Mouse (Mus musculus) MEL (cell line): ENCODE results near the gene Arglu1. TPM values are rescaled to one million over a fixed set of nuclear protein-coding genes. Genes with fewer than 3 reads are reported as not detected.

Source experiments
- DNase-seq: peaks from one replicate; pipeline ENCODE4 v3.0.0; 2011; ENCODE audit warnings: low read depth, low spot score
- H3K27ac ChIP-seq: 2 replicates; pipeline ENCODE4 v1.5.1; 2012; ENCODE audit warnings: low read depth, mild to moderate bottlenecking, control low read depth, low read length, moderate library complexity; ENCODE audit not compliant: control insufficient read depth
- H3K27me3 ChIP-seq, 2 experiments: fragments of 150-350 bp in 1 of 2; sonication (generic) in 1 of 2; 2 replicates each; pipeline ENCODE4 v1.6.1; 2012; ENCODE audit warnings: low read length in 2 of 2, mild to moderate bottlenecking in 2 of 2, improper control_type of control experiment in 1 of 2, moderate library complexity in 1 of 2; ENCODE audit not compliant: insufficient read depth in 2 of 2, control insufficient read depth in 1 of 2
- H3K36me3 ChIP-seq, 2 experiments: 2 replicates each; pipeline ENCODE4 v1.6.1; 2012 to 2014; ENCODE audit warnings: low read length in 2 of 2, improper control_type of control experiment in 1 of 2, inconsistent platforms in 1 of 2, mild to moderate bottlenecking in 1 of 2; ENCODE audit not compliant: insufficient read depth in 2 of 2, control insufficient read depth in 1 of 2
- H3K4me1 ChIP-seq, 2 experiments: fragments of 150-350 bp in 1 of 2; sonication (generic) in 1 of 2; 2 replicates each; pipeline ENCODE4 v1.6.1; 2012; ENCODE audit warnings: low read length in 2 of 2, improper control_type of control experiment in 1 of 2, mild to moderate bottlenecking in 1 of 2; ENCODE audit not compliant: insufficient read depth in 2 of 2, control insufficient read depth in 1 of 2
- H3K4me3 ChIP-seq, 2 experiments: fragments of 150-350 bp in 1 of 2; sonication (generic) in 1 of 2; 2 replicates each; pipeline ENCODE4 v1.5.1; 2012; ENCODE audit warnings: low read depth in 2 of 2, low read length in 2 of 2, mild to moderate bottlenecking in 2 of 2, moderate library complexity in 2 of 2, control low read depth in 1 of 2, improper control_type of control experiment in 1 of 2; ENCODE audit not compliant: control insufficient read depth in 1 of 2, insufficient read depth in 1 of 2
- H3K79me2 ChIP-seq: 2 replicates; pipeline ENCODE4 v1.6.1; 2012; ENCODE audit warnings: mild to moderate bottlenecking, low read length, moderate library complexity; ENCODE audit not compliant: control insufficient read depth, poor library complexity, insufficient read depth
- H3K9ac ChIP-seq: 2 replicates; pipeline ENCODE4 v1.6.1; 2012; ENCODE audit warnings: low read depth, mild to moderate bottlenecking, control low read depth, low read length, moderate library complexity; ENCODE audit not compliant: control insufficient read depth, poor library complexity, severe bottlenecking
- H3K9me3 ChIP-seq: fragments of 150-350 bp; sonication (generic); replicated peaks from 2 replicates; pipeline ENCODE4 v1.6.1; 2012; ENCODE audit warnings: mild to moderate bottlenecking, low read length, improper control_type of control experiment, moderate library complexity; ENCODE audit not compliant: insufficient read depth
- BHLHE40 ChIP-seq: IDR thresholded peaks from 2 replicates; pipeline ENCODE4 v1.6.1; 2012; ENCODE audit warnings: low read depth, mild to moderate bottlenecking, inconsistent platforms, low read length, improper control_type of control experiment, borderline replicate concordance
- CHD1 ChIP-seq: IDR thresholded peaks from 2 replicates; pipeline ENCODE4 v1.6.1; 2012; ENCODE audit warnings: low read depth, mild to moderate bottlenecking, inconsistent platforms, low read length, improper control_type of control experiment
- CHD2 ChIP-seq: IDR thresholded peaks from 2 replicates; pipeline ENCODE4 v1.6.1; 2011; ENCODE audit warnings: low read length, improper control_type of control experiment
- ETS1 ChIP-seq: IDR thresholded peaks from 2 replicates; pipeline ENCODE4 v1.6.1; 2012; ENCODE audit warnings: low read depth, mild to moderate bottlenecking, inconsistent platforms, low read length, improper control_type of control experiment, moderate library complexity
- HCFC1 ChIP-seq: IDR thresholded peaks from 2 replicates; pipeline ENCODE4 v1.6.1; 2012; ENCODE audit warnings: low read depth, mild to moderate bottlenecking, inconsistent platforms, low read length, improper control_type of control experiment, moderate library complexity
- JUND ChIP-seq: IDR thresholded peaks from 2 replicates; pipeline ENCODE4 v1.6.1; 2011; ENCODE audit warnings: low read depth, mild to moderate bottlenecking, improper control_type of control experiment, low read length
- KAT2A ChIP-seq: conservative IDR thresholded peaks from 2 replicates; pipeline ENCODE4 v1.6.1; 2012; ENCODE audit warnings: low read depth, low read length, improper control_type of control experiment, inconsistent platforms
- MAZ ChIP-seq: IDR thresholded peaks from 2 replicates; pipeline ENCODE4 v1.6.1; 2012; ENCODE audit warnings: low read depth, mild to moderate bottlenecking, inconsistent platforms, low read length, improper control_type of control experiment
- POLR2AphosphoS5 ChIP-seq: IDR thresholded peaks from 2 replicates; pipeline ENCODE4 v1.6.1; 2012; ENCODE audit warnings: low read depth, borderline replicate concordance, mild to moderate bottlenecking, inconsistent platforms, low read length, moderate library complexity, mixed read lengths
- RAD21 ChIP-seq: IDR thresholded peaks from 2 replicates; pipeline ENCODE4 v1.6.1; 2011; ENCODE audit warnings: mild to moderate bottlenecking, low read depth, low read length, improper control_type of control experiment
- RCOR1 ChIP-seq: IDR thresholded peaks from 2 replicates; pipeline ENCODE4 v1.6.1; 2012; ENCODE audit warnings: low read depth, mild to moderate bottlenecking, inconsistent platforms, low read length, improper control_type of control experiment
- SIN3A ChIP-seq: IDR thresholded peaks from 2 replicates; pipeline ENCODE4 v1.6.1; 2012; ENCODE audit warnings: low read length, improper control_type of control experiment, inconsistent platforms
- USF2 ChIP-seq, 2 experiments: IDR thresholded peaks; 2 replicates each; pipeline ENCODE4 v1.6.1; 2011 to 2012; ENCODE audit warnings: improper control_type of control experiment in 2 of 2, low read length in 2 of 2, borderline replicate concordance in 1 of 2, inconsistent platforms in 1 of 2, low read depth in 1 of 2, mild to moderate bottlenecking in 1 of 2; ENCODE audit not compliant: insufficient read depth in 1 of 2
- ZC3H11A ChIP-seq: IDR thresholded peaks from 2 replicates; pipeline ENCODE4 v1.6.1; 2012; ENCODE audit warnings: low read depth, mild to moderate bottlenecking, inconsistent platforms, low read length, improper control_type of control experiment
- ZKSCAN1 ChIP-seq: IDR thresholded peaks from 2 replicates; pipeline ENCODE4 v1.6.1; 2012; ENCODE audit warnings: low read depth, mild to moderate bottlenecking, inconsistent platforms, low read length, improper control_type of control experiment, moderate library complexity
- ZNF384 ChIP-seq: IDR thresholded peaks from 2 replicates; pipeline ENCODE4 v1.6.1; 2012; ENCODE audit warnings: low read depth, mild to moderate bottlenecking, inconsistent platforms, low read length, improper control_type of control experiment
- polyA plus RNA-seq, 2 experiments: library from polyadenylated mRNA; stranded (reverse) in 1 of 2; unstranded in 1 of 2; fragments of >175 nt in 1 of 2; fragments of >200 nt in 1 of 2; gene quantifications; 2 replicates each; pipeline versions ENCODE4 v1.2.1 to v1.2.4; 2012; ENCODE audit warnings: low replicate concordance in 2 of 2, low read depth in 1 of 2; ENCODE audit not compliant: insufficient read length in 2 of 2, insufficient read depth in 1 of 2, missing spikeins in 1 of 2
- total RNA-seq: library from RNA; depleted of rRNA; stranded (reverse); fragments of 300-350 nt; gene quantifications from 2 replicates; pipeline ENCODE4 v1.2.3, GENCODE M21; 2012

Gene Arglu1
- total and polyA plus RNA-seq, 3 experiments = 35.3 to 104 TPM; not detected in 1

GRCm38 (mm10) chr8:8704813-8705212 is 14.5 kb upstream of the Arglu1 start:
- Histone ChIP-seq H3K9ac (no peak overlapping the region), H3K27me3 (no peaks in the 10 kb centered on the region), H3K4me1 (no peaks in the 10 kb centered on the region), H3K4me3 (no peak overlapping the region), H3K27ac (no peak overlapping the region), H3K36me3 (no peaks in the 10 kb centered on the region), H3K9me3 (no peaks in the 10 kb centered on the region), H3K79me2 (no peaks in the 10 kb centered on the region)
- no peak for DNase-seq
- TF ChIP-seq RAD21 (no peak), USF2 (IDR thresholded peaks at IDR 0.05; ENCODE audit: borderline replicate concordance in 1 of 2, insufficient read depth in 1 of 2, low read depth in 1 of 2, low read length in 2 of 2) (no peak), SIN3A (no peak), MAZ (no peak), KAT2A (no peak), HCFC1 (no peak), CHD2 (no peak), ZC3H11A (no peak), ETS1 (no peak)
- TF ChIP-seq, all 39 proteins: peak for 0

- no peaks in the 10 kb centered on the region for H3K79me2 ChIP-seq
- no peaks in the 10 kb centered on the region for H3K9me3 ChIP-seq
- TF ChIP-seq BHLHE40 (no peak), ZKSCAN1 (no peak), POLR2AphosphoS5 (no peak), JUND (no peak), CHD1 (no peak), ZNF384 (no peak), RCOR1 (no peak)
- TF ChIP-seq, all 39 proteins: peak for 0
- no peak overlapping the region for H3K9ac ChIP-seq
- DNase-seq = no peak
- H3K4me1 ChIP-seq = no peaks in the 10 kb centered on the region
- H3K27ac ChIP-seq = no peak overlapping the region
- no peaks in the 10 kb centered on the region for H3K27me3 ChIP-seq
- H3K4me3 ChIP-seq = no peak overlapping the region
- no peaks in the 10 kb centered on the region for H3K36me3 ChIP-seq
These were observed 13.3 kb upstream of the Arglu1 start for GRCm38 (mm10) chr8:8703668-8704067.

GRCm38 (mm10) chr8:8700821-8701220 is 10.5 kb upstream of the Arglu1 start:
- H3K9ac ChIP-seq = no peak overlapping the region

More at GRCm38 (mm10) chr8:8700821-8701220, 10.5 kb upstream of the Arglu1 start:
- H3K36me3 ChIP-seq = no peaks in the 10 kb centered on the region
- no peaks in the 10 kb centered on the region for H3K9me3 ChIP-seq
- no peaks in the 10 kb centered on the region for H3K79me2 ChIP-seq
- no peak overlapping the region for H3K4me3 ChIP-seq
- H3K4me1 ChIP-seq = no peaks in the 10 kb centered on the region
- H3K27ac ChIP-seq = no peak overlapping the region
- no peak for TF ChIP-seq JUND
- DNase-seq = no peak
- no peaks in the 10 kb centered on the region for H3K27me3 ChIP-seq
